Mouse (Mus musculus) neural tube, postnatal 0 days (tissue): Measurements from ENCODE around the gene 2610028H24Rik. TPM values are rescaled to one million over a fixed set of nuclear protein-coding genes. Genes with fewer than 3 reads are reported as not detected.

Experiments
- polyA plus RNA-seq: library from polyadenylated mRNA; unstranded; fragments of >200 nt; fragmentation: Nextera tagmentation; extraction: Ambion mirVana; gene quantifications from 2 replicates; pipeline ENCODE4 v1.2.1, GENCODE M21; 2015

Gene 2610028H24Rik
- not detected in 2 replicates for polyA plus RNA-seq

DNA sequence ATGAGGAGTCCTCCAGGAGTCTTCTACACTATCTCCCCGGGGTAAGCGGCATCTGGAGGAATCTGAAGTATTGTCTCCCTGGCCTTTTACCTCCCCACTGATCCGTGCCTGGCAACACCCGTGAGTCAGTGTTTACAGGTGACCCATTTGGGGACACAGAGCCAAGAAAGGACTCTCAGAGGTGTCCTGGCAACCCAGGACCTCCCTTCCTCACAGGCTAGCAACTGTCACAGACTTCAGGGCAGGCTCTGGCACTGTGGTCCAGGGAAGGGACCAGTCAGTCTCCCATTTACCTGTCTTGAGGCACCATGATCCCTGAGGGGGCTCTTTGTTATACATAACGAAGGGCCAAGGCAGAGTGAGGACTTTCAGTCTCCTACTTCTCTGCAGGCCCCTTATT, at the start of gene 2610028H24Rik:
Gene 2610028H24Rik, plus strand, starts transcription at position 231 of the 400 bp plus-strand sequence.

GRCm38 (mm10) chr10:76440281-76440680, 8.6 kb upstream of the 2610028H24Rik start, which contains the start of gene AC141477.1:
TSS of gene AC141477.1 (minus strand) at chr10:76440444.

DNA sequence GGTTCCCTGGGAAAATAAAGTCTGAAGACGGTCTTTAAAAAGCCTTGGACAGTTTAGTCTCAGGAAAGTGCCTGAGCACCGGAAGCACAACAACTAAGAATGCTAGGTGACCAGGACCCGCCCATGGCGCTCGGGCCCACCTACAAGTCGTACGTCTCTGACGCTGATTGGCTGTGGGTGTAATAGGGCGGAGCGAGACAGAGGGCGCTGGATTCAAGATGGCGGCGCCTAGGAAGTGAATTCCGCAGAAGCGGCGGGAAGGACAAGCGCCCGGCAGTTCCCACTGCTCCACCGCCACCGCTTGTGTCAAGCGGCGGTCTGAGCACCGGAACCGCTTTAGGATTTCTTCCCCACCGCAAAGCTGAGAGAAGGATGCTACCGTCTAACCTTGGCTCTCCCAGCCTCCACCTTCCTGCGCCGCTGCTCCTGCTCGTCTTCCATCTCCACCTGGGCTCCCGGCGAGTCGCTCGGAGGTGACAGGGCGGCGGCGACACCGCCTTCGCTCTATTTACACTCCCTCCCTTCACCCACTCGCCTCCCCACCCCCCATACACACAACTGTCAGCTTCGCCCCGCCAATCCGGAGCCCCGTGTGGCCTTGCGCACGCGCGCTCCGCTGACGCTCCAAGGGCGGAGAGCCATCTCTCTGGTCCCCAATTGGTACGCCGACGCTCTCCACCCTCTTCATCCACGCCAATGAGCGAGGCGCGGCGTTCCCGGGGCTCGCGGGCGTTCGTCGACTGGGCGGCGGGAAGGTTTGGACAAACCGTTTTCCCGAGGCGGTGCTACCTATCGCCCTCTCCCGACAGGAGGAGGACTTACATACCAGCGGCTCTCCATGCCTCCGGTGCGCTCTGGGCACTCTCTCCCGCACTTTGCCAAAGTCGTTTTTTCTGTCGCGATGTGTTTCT, 6.4 kb upstream of the 2610028H24Rik start, which contains the start of gene Pcnt:
Gene Pcnt, minus strand, starts transcription at position 609 of the 911 bp plus-strand sequence.

DNA sequence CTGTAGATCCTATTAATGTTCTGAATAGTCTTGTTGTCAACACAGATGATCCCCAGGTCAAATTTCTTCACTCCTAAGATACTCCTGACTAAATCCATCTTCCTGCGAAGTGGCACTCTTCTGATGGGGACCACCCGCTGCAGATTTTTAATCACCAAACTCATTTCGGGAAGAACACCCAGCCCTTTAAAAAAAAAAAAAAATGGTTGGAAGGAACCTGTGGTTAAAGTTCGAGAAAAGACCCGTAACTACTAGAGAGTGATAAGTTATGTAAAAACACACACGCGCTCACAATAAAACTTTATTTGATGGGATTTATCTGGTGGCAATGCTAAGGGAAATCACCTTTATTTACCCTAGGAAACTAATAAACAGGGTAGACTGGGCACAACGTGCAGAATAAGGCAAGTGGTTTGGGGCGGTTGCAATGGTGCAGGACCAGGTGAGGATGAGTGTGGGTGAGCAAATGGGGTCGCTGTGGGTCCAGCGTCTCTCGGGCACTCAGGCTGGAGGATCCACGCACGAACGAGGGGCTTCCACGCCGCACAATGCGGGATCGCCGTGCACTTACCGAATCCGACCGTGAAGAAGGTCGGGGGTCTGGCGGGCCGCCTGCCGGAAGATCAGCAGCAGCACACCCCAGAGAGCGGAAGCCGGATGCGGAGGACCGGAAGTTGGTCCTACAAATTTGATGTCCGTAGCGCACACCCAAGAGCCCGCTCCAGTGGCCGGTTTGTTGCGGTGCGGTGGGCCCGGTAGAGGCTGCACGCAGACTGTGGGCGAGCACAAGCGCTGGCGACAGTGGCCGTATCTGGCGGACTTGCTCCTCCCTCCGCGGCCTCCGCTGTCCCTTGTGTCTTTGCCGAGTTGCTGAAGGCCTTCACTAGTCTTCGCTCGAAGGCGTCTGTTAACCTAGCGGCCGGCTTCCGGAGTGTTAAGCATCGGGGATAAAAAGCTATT, 19.6 kb downstream of the 2610028H24Rik start, which contains the start of the genes Mcm3ap and Ybey:
Gene Mcm3ap, plus strand, starts transcription at position 725 of the 960 bp plus-strand sequence.
Gene Ybey, minus strand, starts transcription at position 912 of the 960 bp plus-strand sequence.

Other genes starting within 250 kb of the 2610028H24Rik start
- 231 and 271 TPM in 2 replicates for gene Prmt2, start 211.2 kb upstream of the 2610028H24Rik start, polyA plus RNA-seq
- gene S100b, start 195.2 kb upstream of the 2610028H24Rik start, polyA plus RNA-seq, result 35.8 and 42.6 TPM in 2 replicates
- 14.0 and 17.5 TPM in 2 replicates for gene Dip2a, start 103.8 kb upstream of the 2610028H24Rik start, polyA plus RNA-seq
- not detected in 2 replicates for gene AC141477.1, start 8.6 kb upstream of the 2610028H24Rik start, polyA plus RNA-seq
- gene Pcnt, start 6.3 kb upstream of the 2610028H24Rik start, polyA plus RNA-seq, result 3.9 and 5.4 TPM in 2 replicates
- gene Mcm3ap, start 19.8 kb downstream of the 2610028H24Rik start, polyA plus RNA-seq, result 46.6 and 50.0 TPM in 2 replicates
- 4.1 and 4.3 TPM in 2 replicates for gene Ybey, start 20.0 kb downstream of the 2610028H24Rik start, polyA plus RNA-seq
- 31.1 and 36.7 TPM in 2 replicates for gene Lss, start 82.5 kb downstream of the 2610028H24Rik start, polyA plus RNA-seq
- not detected in 2 replicates for gene Spatc1l, start 113.2 kb downstream of the 2610028H24Rik start, polyA plus RNA-seq
- gene Ftcd, start 126.6 kb downstream of the 2610028H24Rik start, polyA plus RNA-seq, result 0.13 and 0.18 TPM in 2 replicates
- gene Col6a2, start 174.5 kb downstream of the 2610028H24Rik start, polyA plus RNA-seq, result 32.1 and 42.3 TPM in 2 replicates